Mouse (Mus musculus) lung, embryonic 16.5 days (tissue): Measurements from ENCODE around the gene Ssu2. TPM values are rescaled to one million over a fixed set of nuclear protein-coding genes. Genes with fewer than 3 reads are reported as not detected.

ENCODE experiments used
- ATAC-seq: fragments of 200-750 bp; cut with Nextera tagmentation; 2 replicates; pipeline ENCODE4 v1.8.0; 2017; ENCODE audit warnings: low read depth, mild to moderate bottlenecking, moderate library complexity
- H3K27ac ChIP-seq: fragments of 300-500 bp; sonication (generic); 2 replicates; pipeline ENCODE4 v1.5.1; 2014; ENCODE audit warnings: mild to moderate bottlenecking, control low read depth, low read length
- H3K27me3 ChIP-seq: fragments of 300-500 bp; sonication (generic); 2 replicates; pipeline ENCODE4 v1.6.1; 2014; ENCODE audit warnings: low read depth, low read length, mixed read lengths; ENCODE audit not compliant: control insufficient read depth, insufficient read depth
- H3K36me3 ChIP-seq: fragments of 300-500 bp; sonication (generic); 2 replicates; pipeline ENCODE4 v1.6.1; 2014; ENCODE audit warnings: low read length; ENCODE audit not compliant: control insufficient read depth, insufficient read depth
- H3K4me1 ChIP-seq: fragments of 300-500 bp; sonication (generic); replicated peaks from 2 replicates; pipeline ENCODE4 v1.6.1; 2014; ENCODE audit warnings: low read length, mixed read lengths; ENCODE audit not compliant: control insufficient read depth, insufficient read depth
- H3K4me2 ChIP-seq: fragments of 300-500 bp; sonication (generic); 2 replicates; pipeline ENCODE4 v1.6.1; 2014; ENCODE audit warnings: low read depth, low read length, control low read depth
- H3K4me3 ChIP-seq: fragments of 300-500 bp; sonication (generic); 2 replicates; pipeline ENCODE4 v1.5.1; 2014; ENCODE audit warnings: mild to moderate bottlenecking, low read length, control low read depth
- H3K9ac ChIP-seq: fragments of 300-500 bp; sonication (generic); 2 replicates; pipeline ENCODE4 v1.6.1; 2014; ENCODE audit warnings: low read length, control low read depth
- H3K9me3 ChIP-seq: fragments of 300-500 bp; sonication (generic); 2 replicates; pipeline ENCODE4 v1.6.1; 2016; ENCODE audit warnings: low read length; ENCODE audit not compliant: control insufficient read depth
- WGBS: fragments of 180-500 bp; shearing (Covaris S2); extraction: QIAGEN DNeasy Blood & Tissue Kit; methylation state at CpG from one replicate; pipeline ENCODE4 v1.1.7; 2014; 5-methylcytosine and 5-hydroxymethylcytosine counted together
- polyA plus RNA-seq: library from polyadenylated mRNA; unstranded; fragments of >200 nt; fragmentation: Nextera tagmentation; extraction: Ambion mirVana; gene quantifications from 2 replicates; pipeline ENCODE4 v1.2.1, GENCODE M21; 2015

The Ssu2 gene
- polyA plus RNA-seq, 1 experiment from 2014 or later, result 4.8 TPM

- Histone ChIP-seq H3K4me3 (no peak overlapping the region), H3K9ac (no peak overlapping the region), H3K27ac (no peak overlapping the region), H3K9me3 (no peaks in the 10 kb centered on the region), H3K4me1 (no peaks in the 10 kb centered on the region), H3K36me3 (no peaks in the 10 kb centered on the region), H3K4me2 (no peak overlapping the region), H3K27me3 (no peaks in the 10 kb centered on the region)
- ATAC-seq, result no peak
- 84% methylated on average over 8 of the region's 8 CpGs for WGBS
Observed at GRCm38 (mm10) chr6:112360676-112361075, 27.1 kb downstream of the Ssu2 start.

GRCm38 (mm10) chr6:112359341-112359740 is 28.5 kb downstream of the Ssu2 start:
- Histone ChIP-seq H3K4me1 (no peaks in the 10 kb centered on the region), H3K27me3 (no peaks in the 10 kb centered on the region), H3K9me3 (no peaks in the 10 kb centered on the region), H3K4me3 (no peak overlapping the region), H3K36me3 (no peaks in the 10 kb centered on the region), H3K27ac (no peak overlapping the region), H3K9ac (no peak overlapping the region), H3K4me2 (no peak overlapping the region)
- no peak for ATAC-seq
- WGBS, result 68% methylated on average over 1 of the region's 1 CpGs

GRCm38 (mm10) chr6:112350452-112350851 is 37.4 kb downstream of the Ssu2 start:
- 82% methylated on average over 4 of the region's 4 CpGs for WGBS
- Histone ChIP-seq H3K27ac (no peak overlapping the region), H3K4me2 (no peak overlapping the region), H3K27me3 (no peaks in the 10 kb centered on the region), H3K9me3 (no peaks in the 10 kb centered on the region), H3K36me3 (no peaks in the 10 kb centered on the region), H3K9ac (no peak overlapping the region), H3K4me1 (no peaks in the 10 kb centered on the region), H3K4me3 (no peak overlapping the region)
- ATAC-seq, result no peak

- no peak overlapping the region for H3K27ac ChIP-seq
- H3K4me1 ChIP-seq, result no peaks in the 10 kb centered on the region
- no peak overlapping the region for H3K4me3 ChIP-seq
- no peaks in the 10 kb centered on the region for H3K9me3 ChIP-seq
- no peaks in the 10 kb centered on the region for H3K27me3 ChIP-seq
- H3K9ac ChIP-seq, result no peak overlapping the region
- H3K4me2 ChIP-seq, result no peak overlapping the region
- WGBS, result 78% methylated on average over 4 of the region's 4 CpGs
- no peak for ATAC-seq
- no peaks in the 10 kb centered on the region for H3K36me3 ChIP-seq
Observed at GRCm38 (mm10) chr6:112339016-112339415, 48.8 kb downstream of the Ssu2 start.

- H3K9me3 ChIP-seq, result no peaks in the 10 kb centered on the region
- H3K36me3 ChIP-seq, result no peaks in the 10 kb centered on the region
- H3K27ac ChIP-seq, result no peak overlapping the region
- H3K4me3 ChIP-seq, result no peak overlapping the region
- H3K27me3 ChIP-seq, result no peaks in the 10 kb centered on the region
- no peak overlapping the region for H3K9ac ChIP-seq
- no peak overlapping the region for H3K4me2 ChIP-seq
- H3K4me1 ChIP-seq, result no peaks in the 10 kb centered on the region
- WGBS, result 76% methylated on average over 6 of the region's 6 CpGs
- ATAC-seq, result no peak
Observed at GRCm38 (mm10) chr6:112337667-112338066, 50.2 kb downstream of the Ssu2 start.

- H3K9ac ChIP-seq, result no peak overlapping the region
- no peak overlapping the region for H3K4me2 ChIP-seq
- H3K4me3 ChIP-seq, result no peak overlapping the region
- H3K36me3 ChIP-seq, result no peaks in the 10 kb centered on the region
- no peaks in the 10 kb centered on the region for H3K9me3 ChIP-seq
- no peaks in the 10 kb centered on the region for H3K4me1 ChIP-seq
- H3K27ac ChIP-seq, result no peak overlapping the region
- no peaks in the 10 kb centered on the region for H3K27me3 ChIP-seq
- WGBS, result 69% methylated on average over 5 of the region's 5 CpGs
- ATAC-seq, result no peak
Observed at GRCm38 (mm10) chr6:112333930-112334329, 53.9 kb downstream of the Ssu2 start.

GRCm38 (mm10) chr6:112331223-112331598 is 56.6 kb downstream of the Ssu2 start:
- Histone ChIP-seq H3K27ac (no peak overlapping the region), H3K4me1 (no peaks in the 10 kb centered on the region), H3K36me3 (no peaks in the 10 kb centered on the region), H3K9me3 (no peaks in the 10 kb centered on the region), H3K4me3 (no peak overlapping the region), H3K27me3 (no peaks in the 10 kb centered on the region), H3K4me2 (no peak overlapping the region), H3K9ac (no peak overlapping the region)
- WGBS, result 62% methylated on average over 6 of the region's 6 CpGs
- no peak for ATAC-seq

- Histone ChIP-seq H3K4me3 (no peak overlapping the region), H3K4me2 (no peak overlapping the region), H3K4me1 (no peaks in the 10 kb centered on the region), H3K36me3 (no peaks in the 10 kb centered on the region), H3K27me3 (no peaks in the 10 kb centered on the region), H3K27ac (no peak overlapping the region), H3K9ac (no peak overlapping the region), H3K9me3 (no peaks in the 10 kb centered on the region)
- 84% methylated on average over 5 of the region's 5 CpGs for WGBS
- no peak for ATAC-seq
Observed at GRCm38 (mm10) chr6:112330520-112331222, 57.2 kb downstream of the Ssu2 start.

- no peaks in the 10 kb centered on the region for H3K4me1 ChIP-seq
- 42% methylated on average over 5 of the region's 5 CpGs for WGBS
- no peaks in the 10 kb centered on the region for H3K36me3 ChIP-seq
- no peak for ATAC-seq
- no peak overlapping the region for H3K9ac ChIP-seq
- no peak overlapping the region for H3K4me3 ChIP-seq
- no peaks in the 10 kb centered on the region for H3K27me3 ChIP-seq
- no peak overlapping the region for H3K27ac ChIP-seq
- H3K4me2 ChIP-seq, result no peak overlapping the region
- H3K9me3 ChIP-seq, result no peaks in the 10 kb centered on the region
Observed at GRCm38 (mm10) chr6:112327793-112328192, 60.0 kb downstream of the Ssu2 start.

GRCm38 (mm10) chr6:112325213-112325612 is 62.6 kb downstream of the Ssu2 start:
- no peaks in the 10 kb centered on the region for H3K36me3 ChIP-seq
- WGBS, result 75% methylated on average over 3 of the region's 3 CpGs
- no peaks in the 10 kb centered on the region for H3K4me1 ChIP-seq
- no peak for ATAC-seq
- no peaks in the 10 kb centered on the region for H3K27me3 ChIP-seq
- H3K4me3 ChIP-seq, result no peak overlapping the region
- H3K9ac ChIP-seq, result no peak overlapping the region
- H3K27ac ChIP-seq, result no peak overlapping the region
- H3K9me3 ChIP-seq, result no peaks in the 10 kb centered on the region
- no peak overlapping the region for H3K4me2 ChIP-seq
